Mouse (Mus musculus): ENCODE measurements around the gene Rhox11.

DNA sequence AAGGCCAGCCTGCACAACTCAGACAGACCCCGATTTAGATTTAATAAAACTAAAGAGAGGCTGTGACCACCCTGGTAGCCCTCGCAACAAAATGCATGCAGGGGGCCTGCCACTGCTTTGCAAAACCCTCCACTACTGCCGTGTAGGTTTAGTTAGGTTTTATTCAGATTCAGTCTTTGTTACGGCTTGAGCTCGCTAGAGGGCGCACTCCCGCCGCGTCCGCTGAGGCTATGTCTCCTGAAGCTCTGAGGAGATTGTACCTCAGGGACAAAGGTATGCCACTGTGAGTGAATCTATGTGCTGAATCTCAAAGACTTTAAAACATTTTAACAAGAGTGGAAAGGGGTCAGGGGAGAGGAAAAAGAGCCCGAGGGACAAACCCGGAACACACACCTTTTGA is 715 bp downstream of the Rhox11 start:
- TF ChIP-seq CTCF (IDR thresholded peaks at IDR 0.05; ENCODE audit: low read depth) (peak; percentile 66), EP300 (IDR thresholded peaks at IDR 0.05; ENCODE audit: low read depth) (no peak)
